Comparison of ENCODE assay signal across 15 mouse cellular contexts in the genomic region with DNA sequence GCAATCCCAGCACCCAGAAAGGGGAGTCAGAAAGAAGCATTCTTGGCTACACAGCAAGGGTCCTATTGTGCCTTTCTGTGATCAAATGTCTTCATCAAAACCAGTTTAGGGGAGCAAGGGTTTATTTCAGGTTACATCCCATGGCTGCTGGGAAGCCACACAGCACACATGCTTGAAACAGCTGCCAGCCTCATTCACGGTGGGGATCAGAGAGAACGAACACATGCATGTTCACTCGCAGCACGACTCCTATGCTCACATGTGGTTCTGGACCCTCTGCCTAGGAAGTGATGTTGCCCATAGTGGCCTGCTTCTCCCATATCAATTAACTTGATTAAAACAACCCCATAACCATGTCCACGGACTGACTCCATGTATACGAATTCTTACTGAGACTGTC. TPM values are rescaled to one million over a fixed set of nuclear protein-coding genes. Genes with fewer than 3 reads are reported as not detected.
A peak's percentile ranks its signal among the peaks of the same experiment; 100 is the strongest.
DNase-seq lines count a peak whose midpoint lies in the region; TF ChIP-seq lines count a peak whose summit lies in the region.
"Had no signal": no experiment of that assay in that cellular context is flagged by ENCODE, and none has a peak within 500 bp of the region (broad histone marks: within the 10 kb centered on the region; RNA-seq: fewer than 3 reads in every experiment).

No protein-coding gene starts in this region.

- TF ChIP-seq POLR2A in myocyte (IDR thresholded peaks at IDR 0.05; ENCODE audit: insufficient read length, low read depth) = no peak

- no peak overlapping the region for H3K4me3 ChIP-seq in myocyte

- DNase-seq in kidney, adult 18-20 months = no peak
- DNase-seq: adrenal gland, adult 2 months; adrenal gland, adult 8-10 months; adrenal gland, postnatal 10 days; adrenal gland, postnatal 14 days; adrenal gland, postnatal 25 days; adrenal gland, postnatal 36 days; B cell, adult 2 months; cerebellum, adult 11 months; cerebellum, adult 11-12 months; cerebellum, adult 18-20 months; cerebellum, adult 2 months had no signal

- H3K79me2 ChIP-seq in myocyte (ENCODE audit: control insufficient read depth, insufficient read depth) = peaks cover 76% of the 10 kb centered on the region

- H3K4me2 ChIP-seq in myocyte (ENCODE audit: low read depth) = no peak overlapping the region

- H3K36me3 ChIP-seq in myocyte (ENCODE audit: control insufficient read depth, insufficient read depth) = no peaks in the 10 kb centered on the region

- H3ac ChIP-seq in myocyte (ENCODE audit: control insufficient read depth, insufficient read length) = no peak overlapping the region

- no peaks in the 10 kb centered on the region for H3K27me3 ChIP-seq in myocyte (ENCODE audit: control insufficient read depth, insufficient read depth, insufficient read length)
- H3K27me3 ChIP-seq: CH12.LX, Patski had no signal

TF ChIP-seq in myocyte, 11 proteins besides CTCF, POLR2A, EP300 and RAD21:
- TF ChIP-seq MAX (IDR thresholded peaks at IDR 0.05; ENCODE audit: low read depth) (no peak), REST (IDR thresholded peaks at IDR 0.05; ENCODE audit: insufficient read depth, insufficient read length) (no peak), USF1 (IDR thresholded peaks at IDR 0.05; ENCODE audit: low read depth) (no peak), TCF3 (IDR thresholded peaks at IDR 0.05; ENCODE audit: insufficient read length, low read depth) (no peak), MYOD1 (IDR thresholded peaks at IDR 0.05; ENCODE audit: control insufficient read depth in 1 of 3, insufficient read length in 2 of 3, low read depth in 2 of 3) (peak in 2 of 3 experiments; percentile 80 to 86), POLR2AphosphoS2 (IDR thresholded peaks at IDR 0.05; ENCODE audit: insufficient read length, low read depth) (no peak), MYOG (IDR thresholded peaks at IDR 0.05; ENCODE audit: control insufficient read depth in 1 of 3, insufficient read depth in 1 of 3, insufficient read length in 2 of 3, low read depth in 2 of 3) (peak in 2 of 3 experiments; percentile 26 to 82), E2F4 (IDR thresholded peaks at IDR 0.05; ENCODE audit: insufficient read depth) (no peak)

RNA-seq across cellular contexts. Expression of gene Zfp827, which starts 26.0 kb away (rescaled TPM):
- 7.7 TPM for polyA plus RNA-seq in myocyte (2012; fragmentation: generic; extraction: Trizol)
